Mouse (Mus musculus) lung, postnatal 10 days (tissue): ENCODE results near the gene Pih1d3.

ENCODE experiments used
- DNase-seq: peaks from one replicate; pipeline ENCODE4 v3.0.0; 2021

The Pih1d3 gene

DNA sequence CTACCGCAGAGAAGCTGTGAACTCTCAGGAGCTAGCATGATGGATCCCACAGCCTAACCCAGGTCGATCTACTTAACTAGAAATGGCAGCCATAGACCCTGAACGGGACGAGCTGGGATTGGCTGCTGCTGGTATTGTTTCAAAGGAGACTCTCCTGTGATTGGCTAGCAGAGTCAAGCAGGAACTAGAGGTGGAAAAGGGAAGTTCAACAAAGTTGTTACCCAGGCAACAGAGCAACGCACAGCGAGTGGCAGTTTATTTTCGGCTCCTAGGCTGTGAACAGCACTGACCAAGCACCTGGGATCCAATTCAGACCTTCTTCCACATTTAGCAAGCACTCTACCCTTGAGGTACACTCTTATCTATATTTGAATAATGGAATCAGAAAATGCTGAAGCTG, at the start of gene Pih1d3, which contains the start of gene 4931428L18Rik:
Pih1d3 (plus strand) TSS at position 275 of the 400 bp plus-strand sequence.
4931428L18Rik (minus strand) TSS at position 121 of the 400 bp plus-strand sequence.
- DNase-seq, result no peak

DNA sequence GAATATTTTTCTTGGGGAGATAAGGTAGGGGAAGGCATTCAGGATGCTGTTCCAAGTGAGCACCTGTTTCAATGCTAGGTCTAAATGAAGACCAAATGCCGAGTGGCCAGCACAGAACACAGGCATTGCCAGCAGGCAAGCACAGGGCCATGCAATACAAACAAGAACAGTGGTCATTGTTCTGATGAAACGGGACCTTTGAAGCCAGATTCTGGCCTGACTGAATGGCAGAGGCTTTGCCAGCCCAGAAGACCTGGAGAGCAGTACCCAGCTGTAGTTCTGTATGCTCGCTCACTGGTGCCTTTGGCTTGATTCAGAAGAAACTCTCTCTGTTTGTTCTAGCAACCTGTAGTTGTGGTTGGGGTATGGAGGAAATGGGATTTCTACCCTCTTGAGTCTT, 47.2 kb upstream of the Pih1d3 start:
- DNase-seq, result no peak

DNA sequence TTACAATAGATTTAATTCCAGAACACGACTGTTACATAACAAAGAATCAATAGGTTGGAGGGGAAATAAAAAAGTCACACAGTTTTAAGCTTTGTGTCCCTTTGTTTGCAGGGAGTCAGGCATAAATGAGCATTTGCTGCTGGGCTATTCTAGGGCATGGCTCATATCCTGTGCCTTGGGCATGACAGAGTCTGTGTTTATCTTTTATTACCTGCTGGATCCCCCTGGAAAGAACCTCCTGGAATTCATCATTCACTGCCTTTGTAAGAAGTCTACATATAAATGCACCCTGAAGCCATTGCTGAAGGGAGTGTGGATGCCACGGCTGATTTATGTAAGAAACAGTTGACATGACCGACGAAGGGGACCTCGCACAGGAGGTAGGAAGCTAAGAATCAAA, 46.5 kb upstream of the Pih1d3 start, which contains the start of gene Lgsn:
Lgsn (plus strand) TSS at position 301 of the 400 bp plus-strand sequence.
- no peak for DNase-seq

DNA sequence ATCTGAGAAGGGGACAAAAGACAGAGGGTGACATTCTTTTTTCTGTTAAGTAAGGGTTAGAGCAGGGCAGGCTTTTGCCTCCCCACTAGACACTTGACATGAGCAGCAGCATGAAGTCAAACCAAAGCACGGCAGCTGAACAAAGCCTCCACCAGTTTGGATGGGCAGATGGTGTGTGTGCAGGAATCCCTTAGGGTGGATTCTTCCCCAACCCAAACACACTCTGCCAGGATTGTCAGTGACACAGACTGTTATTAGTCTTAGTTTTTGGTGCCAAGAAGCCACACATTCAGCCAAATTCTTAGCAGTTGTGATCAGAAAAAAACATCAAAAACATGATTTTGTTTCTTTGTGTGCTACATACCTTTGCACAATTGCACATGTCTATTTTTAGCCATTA, 44.4 kb upstream of the Pih1d3 start:
- DNase-seq, result no peak

DNA sequence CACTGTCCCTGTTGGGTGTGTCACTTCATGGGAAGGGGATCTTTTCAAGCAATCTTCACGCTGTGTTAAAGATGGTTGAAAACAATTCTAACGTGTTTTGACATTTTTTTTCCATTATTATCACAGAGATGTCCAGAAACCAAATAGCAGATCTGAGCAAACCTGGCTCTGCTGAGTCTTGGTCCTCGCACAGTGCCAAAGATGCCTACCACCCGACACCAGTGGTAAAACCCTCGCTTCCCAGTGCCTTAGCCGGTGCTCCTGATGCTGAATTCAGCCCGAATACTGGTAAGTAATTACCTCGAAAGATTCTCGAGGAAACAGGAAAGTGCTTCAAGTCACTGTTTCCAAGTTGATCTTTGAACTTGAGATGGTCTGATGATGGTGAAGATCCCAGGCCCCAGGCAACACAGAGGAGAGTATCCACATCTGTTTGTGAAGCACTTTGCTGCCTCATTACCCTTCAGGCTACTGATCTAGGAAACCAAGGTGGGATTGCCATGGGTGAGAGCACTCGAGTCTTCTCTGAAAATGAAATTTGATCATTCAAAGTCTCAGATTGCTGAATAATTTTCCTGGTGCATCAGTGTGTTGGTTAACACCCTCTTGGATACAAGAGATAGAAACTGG, 32.3 kb upstream of the Pih1d3 start:
- no peak for DNase-seq

DNA sequence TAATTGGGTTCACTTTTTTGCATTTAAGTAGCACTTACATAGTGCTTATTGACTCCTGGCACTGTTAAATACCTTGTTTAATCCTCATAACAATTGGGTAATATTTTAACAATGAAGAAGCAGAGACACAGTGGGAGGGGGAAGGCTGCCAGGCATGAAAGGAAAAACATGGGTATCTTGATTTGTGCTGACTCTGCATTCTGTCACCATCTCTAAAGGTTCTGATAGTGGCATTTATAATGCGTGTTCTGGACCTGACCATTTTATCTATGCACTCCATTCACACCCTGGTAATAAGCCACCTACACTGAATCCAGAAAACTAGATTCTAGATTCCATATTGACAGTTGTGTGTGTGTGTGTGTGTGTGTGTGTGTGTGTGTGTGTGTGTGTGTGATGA, 27.0 kb upstream of the Pih1d3 start:
- DNase-seq, result no peak

DNA sequence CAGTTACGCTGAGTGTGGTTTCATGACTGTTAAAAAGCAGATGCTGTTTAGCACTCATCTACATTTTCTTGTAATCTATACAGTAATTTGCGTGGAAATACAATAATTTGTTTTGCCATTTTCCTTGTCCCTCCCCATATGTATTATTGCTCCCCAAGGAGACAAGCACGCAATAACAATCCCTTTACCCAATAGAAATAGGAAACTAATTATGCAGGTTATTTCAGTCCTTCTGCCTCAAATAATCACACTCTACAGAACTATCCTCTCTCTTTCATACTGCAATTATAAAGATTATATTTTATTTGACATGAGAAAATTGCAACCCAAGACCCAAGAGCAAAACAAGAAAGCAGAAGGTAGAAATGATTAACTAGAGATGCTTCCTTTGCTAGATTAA, 25.7 kb upstream of the Pih1d3 start:
- no peak for DNase-seq

DNA sequence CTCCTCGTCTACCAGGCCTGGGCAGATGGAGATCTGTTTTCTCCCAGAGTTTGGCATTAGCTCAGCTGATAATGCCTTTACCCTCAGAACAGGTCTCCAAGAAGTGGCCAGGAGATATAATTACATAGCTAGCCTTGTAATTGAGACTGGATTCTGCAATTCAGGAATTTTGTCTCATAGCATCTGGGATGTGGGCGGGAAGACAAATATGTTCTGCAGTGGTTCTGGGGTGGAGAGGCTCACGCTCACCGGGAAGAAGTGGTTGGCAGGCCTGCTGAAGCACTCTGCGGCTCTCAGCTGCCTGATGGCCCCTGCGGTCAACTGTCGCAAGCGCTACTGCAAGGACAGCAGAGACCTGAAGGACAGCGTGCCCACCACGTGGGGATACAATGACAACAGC, 18.9 kb upstream of the Pih1d3 start:
- no peak for DNase-seq

DNA sequence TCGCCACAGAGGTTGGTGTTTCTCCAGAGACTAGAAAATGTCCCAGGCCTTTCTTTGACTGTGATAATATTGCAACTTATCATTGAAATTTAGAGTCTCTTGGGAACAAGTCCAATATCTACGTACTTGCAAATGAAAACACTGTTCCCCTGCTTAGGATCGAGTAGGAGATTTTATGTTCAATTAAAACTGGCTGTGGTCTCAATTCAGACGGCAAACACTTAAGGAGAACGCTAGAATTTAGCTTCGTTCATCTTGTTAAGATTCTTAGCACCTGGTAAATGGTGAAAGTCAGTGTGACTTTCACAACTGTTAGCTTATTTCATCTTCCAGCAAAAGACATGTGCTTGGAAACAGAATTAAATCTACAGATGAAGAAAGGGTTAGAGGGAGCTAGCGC, 17.3 kb upstream of the Pih1d3 start:
- DNase-seq, result no peak

DNA sequence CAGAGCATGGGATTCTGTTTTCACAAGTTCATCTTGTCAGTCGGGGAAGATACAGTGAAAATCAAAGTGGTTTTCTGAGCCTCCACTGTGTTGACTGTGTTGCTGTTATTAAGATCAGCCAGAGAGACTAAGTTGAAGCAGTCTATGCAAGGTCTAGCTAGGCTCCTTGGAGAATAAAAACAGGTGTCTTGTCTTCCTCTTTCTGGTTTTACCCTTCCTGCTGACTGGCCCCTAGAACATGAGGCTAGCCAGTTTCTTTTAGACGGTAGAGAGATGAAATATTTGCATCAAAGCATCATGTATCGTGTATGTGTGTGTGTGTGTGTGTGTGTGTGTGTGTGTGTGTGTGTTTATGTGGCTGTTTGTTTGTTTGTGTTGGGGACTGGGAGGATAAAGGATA, 16.9 kb upstream of the Pih1d3 start:
- DNase-seq, result no peak

DNA sequence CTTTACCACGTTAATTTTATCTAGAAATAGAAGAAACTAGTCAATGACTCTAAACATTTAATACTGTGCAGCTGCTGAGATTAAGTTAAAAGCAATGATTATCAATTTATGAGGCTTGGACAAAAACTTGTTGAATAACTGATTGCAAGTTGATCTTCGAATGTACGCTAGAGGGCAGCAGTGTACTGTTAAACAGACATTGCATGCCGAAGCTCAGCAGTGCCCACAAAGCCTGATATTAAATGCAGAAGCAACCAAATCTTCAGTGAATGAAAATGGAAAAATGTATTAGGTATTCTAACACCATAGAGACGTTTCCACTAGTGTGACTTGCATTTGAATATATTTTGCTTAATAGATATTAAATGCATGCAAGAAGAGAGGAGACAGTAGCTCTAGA, 12.5 kb upstream of the Pih1d3 start:
- DNase-seq, result peak; percentile 56

DNA sequence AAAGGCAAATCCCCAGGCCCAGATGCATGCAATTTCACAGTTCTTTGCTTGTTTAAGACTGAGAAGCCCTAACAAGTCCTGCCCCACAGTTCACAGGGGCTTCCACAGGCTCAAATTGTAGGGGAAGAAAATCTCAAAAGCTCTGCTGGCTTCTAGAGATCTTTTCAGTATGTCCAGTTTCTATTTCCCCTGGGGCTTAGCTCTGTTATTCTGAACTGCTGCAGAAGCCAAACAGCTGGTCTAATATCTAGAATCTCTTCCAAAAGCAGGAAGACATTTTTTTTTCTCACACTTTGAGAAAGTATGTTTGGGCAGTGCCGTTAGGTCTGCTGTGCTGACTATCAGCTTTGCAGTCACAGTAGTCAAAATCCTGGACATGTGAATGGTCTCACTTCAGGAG, 7.8 kb upstream of the Pih1d3 start:
- DNase-seq, result peak; percentile 5

DNA sequence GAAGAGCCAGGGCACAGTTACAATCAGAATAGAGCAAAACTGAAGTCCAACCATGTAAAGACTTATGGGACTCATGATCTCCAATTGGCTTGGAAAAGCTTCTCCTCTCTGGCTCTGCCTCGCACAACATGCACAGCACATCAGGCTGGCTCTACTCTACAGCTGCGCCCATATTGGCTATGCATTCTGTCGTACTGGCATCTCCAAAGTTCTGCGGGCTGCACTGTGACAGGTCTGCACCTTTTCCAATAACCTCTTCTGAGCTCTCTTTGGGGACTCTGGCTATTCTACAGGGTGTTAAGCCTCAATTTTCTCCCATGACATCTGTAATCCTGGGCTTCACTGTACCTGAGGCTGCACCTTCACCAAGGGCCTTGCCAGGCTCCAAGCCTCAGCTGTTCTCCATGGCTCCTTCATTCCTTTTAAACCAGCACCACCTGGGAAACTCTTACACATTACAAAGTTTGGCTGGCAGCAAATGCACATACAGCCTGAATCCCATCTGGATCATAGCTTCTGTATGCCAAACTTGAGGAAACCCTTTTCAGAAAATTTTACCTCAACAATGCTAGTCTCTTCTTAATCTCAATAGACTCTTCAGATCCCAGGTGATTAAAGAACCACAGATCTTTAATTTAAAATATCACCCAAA, 1.9 kb upstream of the Pih1d3 start:
- DNase-seq, result no peak

DNA sequence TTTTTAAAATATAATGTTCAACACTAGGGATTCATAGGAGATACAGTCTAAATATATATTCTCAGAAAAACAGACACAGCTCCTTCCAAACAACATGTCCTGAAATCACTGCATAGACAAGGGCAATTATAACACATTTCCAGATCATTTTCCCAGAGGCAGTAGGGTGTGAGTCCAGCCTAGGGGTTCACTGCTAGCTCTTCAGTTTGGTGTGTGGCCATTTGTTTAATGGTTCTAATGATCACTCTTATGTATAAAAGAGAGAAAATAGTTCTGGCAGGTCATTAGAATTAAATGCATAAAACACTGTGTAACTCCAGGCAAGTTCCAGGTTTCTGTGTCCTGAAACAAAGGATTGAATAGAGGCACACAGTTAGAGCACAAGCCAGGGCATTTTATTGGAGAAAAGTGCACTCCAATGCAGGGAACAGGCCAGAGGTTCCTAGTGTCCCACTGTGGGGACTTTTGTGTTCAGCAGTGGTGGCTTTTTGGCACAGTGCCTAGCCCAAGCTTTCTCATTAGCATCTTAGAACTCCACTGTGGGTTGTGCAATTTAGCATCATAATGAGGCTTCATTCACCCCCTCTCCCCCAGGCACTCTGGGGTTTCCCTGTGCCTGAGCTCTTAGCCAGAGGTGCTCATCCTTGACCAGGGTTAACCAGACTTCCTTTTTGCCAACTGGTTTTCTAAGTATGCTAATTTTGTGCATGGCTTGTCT, 10.8 kb downstream of the Pih1d3 start:
- no peak for DNase-seq

DNA sequence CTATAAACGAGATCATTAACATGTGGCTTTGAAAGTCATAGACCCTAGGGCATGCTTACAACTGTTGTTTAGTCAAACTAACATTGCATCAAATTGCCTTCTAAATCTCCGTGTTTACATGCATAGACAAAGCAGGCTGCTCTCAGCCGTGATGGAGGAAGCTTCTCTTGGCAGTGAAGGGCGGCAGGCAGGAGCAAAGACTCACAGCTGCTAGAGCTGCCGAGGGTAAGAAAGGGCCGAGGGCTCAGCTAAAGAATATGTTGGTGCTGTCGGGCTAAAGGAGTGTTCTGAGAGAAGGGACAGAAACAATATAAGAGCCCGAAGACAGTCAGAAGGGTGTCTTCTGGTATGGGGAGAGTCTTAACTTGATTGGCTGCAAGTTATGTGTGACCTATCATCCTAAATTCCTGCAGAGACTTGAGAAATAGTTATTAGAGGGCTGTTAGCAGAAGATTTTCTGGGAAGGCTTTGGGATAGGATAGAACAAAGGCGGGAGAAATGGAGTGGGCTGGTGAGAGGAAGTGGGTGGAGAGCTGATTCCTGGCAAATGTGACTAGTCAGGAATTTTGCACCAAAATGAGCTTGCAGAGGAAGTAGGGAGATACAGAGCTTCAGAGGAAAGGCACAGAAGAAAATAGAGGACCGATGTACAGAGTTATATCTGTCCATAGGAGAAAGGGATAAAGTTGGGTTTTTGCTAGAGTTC, 37.7 kb downstream of the Pih1d3 start:
- peak; percentile 18 for DNase-seq
